Comparison of ENCODE assay signal across 17 mouse cellular contexts in genomic region chr12:3518665-3519297, GRCm38 (mm10). TPM values are rescaled to one million over a fixed set of nuclear protein-coding genes. Genes with fewer than 3 reads are reported as not detected.
A peak's percentile ranks its signal among the peaks of the same experiment; 100 is the strongest.
DNase-seq lines count a peak whose midpoint lies in the region; ATAC-seq and TF ChIP-seq lines count a peak whose summit lies in the region.
"Had no signal": no experiment of that assay in that cellular context is flagged by ENCODE, and none has a peak within 500 bp of the region (broad histone marks: within the 10 kb centered on the region; RNA-seq: fewer than 3 reads in every experiment).

No protein-coding gene starts in this region.

- DNase-seq in layer of hippocampus, adult 2 months (ENCODE audit: low spot score in 2 of 2): peak in 1 of 2 experiments; percentile 12
- DNase-seq in layer of hippocampus, postnatal 36 days: no peak
- DNase-seq in forebrain, embryonic 14.5 days (ENCODE audit: low spot score): peak; percentile 63
- peak; percentile 58 for DNase-seq in telencephalon, adult 2 months (ENCODE audit: low read depth, low spot score)
- DNase-seq in kidney, postnatal 4 days: no peak
- DNase-seq: adrenal gland, postnatal 10 days; cerebellum, postnatal 10 days; gastrocnemius, postnatal 10 days; heart, adult 2 months; heart, postnatal 10 days; lung, postnatal 14 days had no signal

- H3K4me1 ChIP-seq in neural tube, embryonic 13.5 days (replicated peaks): 0 out of 2 replicates have a peak, but pooled peaks cover 5% of the 10 kb centered on the region
- 0 out of 2 replicates have a peak, but pooled peaks cover 3% of the 10 kb centered on the region for H3K4me1 ChIP-seq in neural tube, embryonic 15.5 days
- H3K4me1 ChIP-seq in forebrain, embryonic 14.5 days (ENCODE audit: control insufficient read depth, insufficient read depth, low read length): 0 out of 2 replicates have a peak, but pooled peaks cover 3% of the 10 kb centered on the region
- H3K4me1 ChIP-seq: kidney, embryonic 15.5 days; limb, embryonic 13.5 days; liver, embryonic 15.5 days had no signal

- no peak overlapping the region for H3K4me3 ChIP-seq in layer of hippocampus, adult 2 months
- H3K4me3 ChIP-seq in neural tube, embryonic 13.5 days: no peak overlapping the region
- H3K4me3 ChIP-seq in neural tube, embryonic 15.5 days (replicated peaks): no peak overlapping the region
- no peak overlapping the region for H3K4me3 ChIP-seq in forebrain, embryonic 14.5 days (ENCODE audit: low read depth, low read length)
- H3K4me3 ChIP-seq: heart, adult 2 months; kidney, embryonic 15.5 days; limb, embryonic 13.5 days; liver, embryonic 15.5 days had no signal

- no peaks in the 10 kb centered on the region for H3K27me3 ChIP-seq in neural tube, embryonic 13.5 days
- H3K27me3 ChIP-seq in neural tube, embryonic 15.5 days (replicated peaks): no peaks in the 10 kb centered on the region
- H3K27me3 ChIP-seq in forebrain, embryonic 14.5 days (replicated peaks; ENCODE audit: control insufficient read depth, insufficient read depth, low read length): no peaks in the 10 kb centered on the region
- H3K27me3 ChIP-seq: kidney, embryonic 15.5 days; limb, embryonic 13.5 days; liver, embryonic 15.5 days had no signal

- 0 out of 2 replicates have a peak overlapping the region, but pooled peaks have one; percentile 21 for H3K27ac ChIP-seq in layer of hippocampus, adult 2 months
- 0 out of 2 replicates have a peak overlapping the region, but pooled peaks have one; percentile 46 for H3K27ac ChIP-seq in neural tube, embryonic 13.5 days (replicated peaks)
- H3K27ac ChIP-seq in neural tube, embryonic 15.5 days (replicated peaks): no peak overlapping the region
- no peak overlapping the region for H3K27ac ChIP-seq in forebrain, embryonic 14.5 days (ENCODE audit: low read depth, low read length)
- H3K27ac ChIP-seq: heart, adult 2 months; kidney, embryonic 15.5 days; limb, embryonic 13.5 days; liver, embryonic 15.5 days had no signal

- 50% methylated on average over 4 of the region's 4 CpGs for WGBS in neural tube, embryonic 13.5 days
- 46% methylated on average over 4 of the region's 4 CpGs for WGBS in neural tube, embryonic 15.5 days
- 34% methylated on average over 4 of the region's 4 CpGs for WGBS in forebrain, embryonic 14.5 days

- no peak overlapping the region for H3K9ac ChIP-seq in neural tube, embryonic 13.5 days
- H3K9ac ChIP-seq in neural tube, embryonic 15.5 days (replicated peaks): no peak overlapping the region
- H3K9ac ChIP-seq in forebrain, embryonic 14.5 days (ENCODE audit: low read length): no peak overlapping the region
- H3K9ac ChIP-seq: kidney, embryonic 15.5 days; limb, embryonic 13.5 days; liver, embryonic 15.5 days had no signal

- H3K36me3 ChIP-seq in neural tube, embryonic 13.5 days: no peaks in the 10 kb centered on the region
- H3K36me3 ChIP-seq in neural tube, embryonic 15.5 days: no peaks in the 10 kb centered on the region
- H3K36me3 ChIP-seq in forebrain, embryonic 14.5 days (ENCODE audit: control insufficient read depth, insufficient read depth, low read length): no peaks in the 10 kb centered on the region
- H3K36me3 ChIP-seq: kidney, embryonic 15.5 days; limb, embryonic 13.5 days; liver, embryonic 15.5 days had no signal

- TF ChIP-seq CTCF in layer of hippocampus, adult 2 months (conservative IDR thresholded peaks at IDR 0.05): no peak

- no peaks in the 10 kb centered on the region for H3K9me3 ChIP-seq in neural tube, embryonic 13.5 days
- no peaks in the 10 kb centered on the region for H3K9me3 ChIP-seq in neural tube, embryonic 15.5 days (replicated peaks)
- H3K9me3 ChIP-seq in forebrain, embryonic 14.5 days (replicated peaks; ENCODE audit: control insufficient read depth, low read length): no peaks in the 10 kb centered on the region
- H3K9me3 ChIP-seq: kidney, embryonic 15.5 days; limb, embryonic 13.5 days; liver, embryonic 15.5 days had no signal

- ATAC-seq in neural tube, embryonic 13.5 days (ENCODE audit: low read depth): no peak
- ATAC-seq in neural tube, embryonic 15.5 days (ENCODE audit: low FRiP score): no peak
- peak; percentile 79 for ATAC-seq in forebrain, embryonic 14.5 days
- ATAC-seq: CD4-positive, CD25-positive, alpha-beta regulatory T cell, adult 4 months had no signal

- H3K4me2 ChIP-seq in neural tube, embryonic 13.5 days: no peak overlapping the region
- no peak overlapping the region for H3K4me2 ChIP-seq in neural tube, embryonic 15.5 days
- H3K4me2 ChIP-seq in forebrain, embryonic 14.5 days (ENCODE audit: low read length): no peak overlapping the region
- H3K4me2 ChIP-seq: kidney, embryonic 15.5 days; limb, embryonic 13.5 days; liver, embryonic 15.5 days had no signal

RNA-seq across cellular contexts. Expression of gene Dtnb, which starts 53.4 kb away (rescaled TPM):
- 100 to 1,000 TPM; 127 to 129 TPM for total RNA-seq in layer of hippocampus, adult 2 months (2021)
- total RNA-seq in layer of hippocampus, postnatal 36 days (2021): 100 to 1,000 TPM; 116 to 118 TPM
- polyA plus RNA-seq in neural tube, embryonic 13.5 days (2015; fragmentation: Nextera tagmentation; extraction: Ambion mirVana): 41.3 and 44.8 TPM in 2 replicates
- 52.0 and 61.8 TPM in 2 replicates for polyA plus RNA-seq in neural tube, embryonic 15.5 days (2015; fragmentation: Nextera tagmentation; extraction: Ambion mirVana)
- 27.3 and 34.8 TPM in 2 replicates for polyA plus RNA-seq in forebrain, embryonic 14.5 days (2014; fragmentation: Nextera tagmentation; extraction: Ambion mirVana)

Comparison
In these comparisons a context has a peak if more than half of its experiments do, and no peak if none do; other contexts are left out.
1. H3K27ac ChIP-seq: peak in layer of hippocampus, adult 2 months (single experiment) and neural tube, embryonic 13.5 days (single experiment); none in neural tube, embryonic 15.5 days (single experiment) and forebrain, embryonic 14.5 days (single experiment).
2. DNase-seq: peak in forebrain, embryonic 14.5 days (single experiment) and telencephalon, adult 2 months (single experiment); none in layer of hippocampus, postnatal 36 days (0 of 2) and kidney, postnatal 4 days (0 of 2).